Mouse (Mus musculus) pancreas, adult 10 weeks (tissue): ENCODE data around the gene Senp5. TPM values are rescaled to one million over a fixed set of nuclear protein-coding genes. Genes with fewer than 3 reads are reported as not detected.

Experiments
- polyA plus RNA-seq: library from polyadenylated mRNA; stranded (reverse); fragments of 350-450 nt; fragmentation: Illumina TruSeq; extraction: RNeasy Lipid Tissue Mini Kit (QIAGEN cat#74804); gene quantifications from one replicate; pipeline ENCODE4 v1.2.3, GENCODE M21; 2015; ENCODE audit warnings: low read depth, low replicate concordance; ENCODE audit not compliant: insufficient read depth

Gene Senp5
- polyA plus RNA-seq, result 3.4 TPM

DNA sequence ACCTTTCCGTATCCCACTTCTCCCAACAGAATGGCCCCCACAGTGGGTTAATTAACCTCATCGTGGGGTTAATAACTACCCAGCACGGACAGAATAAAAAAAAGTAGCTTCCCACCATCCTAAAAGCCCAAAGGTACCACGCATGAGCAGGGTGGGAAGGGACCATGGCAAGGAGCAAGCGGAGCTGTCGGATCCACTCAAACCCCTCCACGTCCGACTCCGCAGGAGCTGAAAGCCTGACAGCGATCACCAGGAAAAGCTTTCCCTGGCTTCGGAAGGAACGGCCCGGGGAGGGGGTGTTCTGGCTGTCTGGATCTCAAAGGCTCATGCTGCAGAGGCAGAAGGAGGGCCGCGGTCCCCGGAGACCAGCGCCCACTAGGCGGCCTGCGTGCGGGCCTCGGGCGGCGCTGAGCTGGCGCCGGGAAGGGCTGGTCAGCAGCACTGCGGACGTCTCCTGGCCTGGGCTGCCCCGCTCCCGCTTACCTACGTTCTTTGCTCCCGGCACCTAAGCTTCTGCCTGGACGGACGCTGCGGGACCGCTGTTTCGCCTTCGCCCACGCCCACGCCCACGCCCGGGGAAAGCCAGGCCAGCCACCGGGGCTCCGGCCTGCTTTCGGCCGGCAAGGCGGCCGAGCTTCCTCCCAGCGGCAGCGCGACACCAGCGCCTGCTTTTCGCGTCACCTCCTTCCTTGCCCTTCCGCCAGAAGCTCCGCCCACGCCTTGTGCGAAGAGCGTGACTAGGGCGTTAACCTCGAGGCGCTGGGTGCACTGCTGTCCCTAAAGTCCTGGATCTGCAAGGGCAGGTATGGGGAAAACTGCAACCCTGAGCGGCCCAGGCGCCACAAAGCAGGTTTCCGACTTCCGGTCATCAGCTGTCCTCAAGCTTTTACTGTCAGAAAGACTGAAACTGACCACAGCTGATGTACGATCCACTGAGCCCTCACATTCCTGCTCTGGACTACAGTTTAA lies at the start of gene Senp5:
Senp5 (minus strand) TSS at position 779 of the 969 bp plus-strand sequence.

DNA sequence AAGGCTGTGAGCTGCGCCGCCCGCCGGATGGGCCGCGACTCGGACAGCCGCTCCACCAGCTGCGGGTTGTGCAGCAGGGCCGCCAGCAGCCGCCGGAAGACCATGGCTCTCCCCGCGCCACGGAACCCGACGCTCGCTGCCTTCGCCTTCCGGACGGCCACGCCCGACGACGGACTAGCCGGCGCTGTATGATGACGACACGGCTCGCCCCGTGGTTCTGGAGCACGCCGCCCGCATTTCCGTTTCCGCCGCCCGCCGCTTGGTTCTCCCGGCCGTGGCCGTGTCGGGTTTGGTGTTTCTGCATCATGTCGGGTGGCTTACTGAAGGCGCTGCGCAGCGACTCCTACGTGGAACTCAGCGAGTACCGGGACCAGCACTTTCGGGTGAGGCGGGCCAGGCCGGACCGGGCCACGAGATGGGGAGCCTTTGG lies 54.7 kb downstream of the Senp5 start, which contains the start of the genes 0610012G03Rik and Ncbp2:
0610012G03Rik (minus strand) TSS at position 150 of the 430 bp plus-strand sequence.
Ncbp2 (plus strand) TSS at position 169 of the 430 bp plus-strand sequence.

DNA sequence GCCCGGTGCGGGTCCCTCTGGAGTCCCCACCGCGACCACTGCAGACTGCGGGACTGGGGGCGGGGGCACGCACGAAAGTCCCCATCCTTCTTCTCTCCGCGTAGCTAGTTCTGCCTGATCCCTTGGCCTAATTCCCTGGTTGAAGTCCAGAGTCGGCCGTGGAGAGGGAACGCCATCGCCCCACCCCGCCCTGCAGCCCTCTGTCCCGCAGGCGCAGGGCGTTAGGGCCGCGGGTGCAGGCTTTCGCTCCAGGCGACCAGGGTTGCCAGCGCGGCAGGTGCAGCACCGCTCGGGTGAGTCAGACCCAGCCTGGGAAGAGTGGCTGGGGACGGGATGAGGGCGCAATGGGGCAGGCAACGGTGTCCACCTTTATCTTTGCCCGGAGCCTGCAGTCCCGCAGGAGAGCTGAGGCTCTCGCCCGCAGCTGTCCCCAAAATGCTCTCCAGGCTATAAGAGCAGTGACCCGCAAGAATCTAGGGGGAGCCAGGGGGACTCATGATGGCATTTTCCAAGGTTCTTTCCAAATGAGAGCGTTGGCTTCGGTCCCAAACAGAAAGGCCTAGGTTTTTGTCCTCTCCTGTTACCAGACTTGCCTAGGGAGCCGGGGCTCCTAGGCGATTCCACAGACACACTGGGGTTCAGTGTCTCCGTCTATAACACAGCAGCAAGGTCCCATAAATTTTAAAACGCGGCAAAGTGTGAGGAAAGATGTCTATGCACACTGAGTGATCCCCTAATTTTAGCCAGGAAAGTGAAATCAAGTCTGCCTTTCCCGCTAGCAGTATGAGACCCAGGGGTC lies 69.1 kb downstream of the Senp5 start, which contains the start of gene Pigz:
Pigz (plus strand) TSS at position 101 of the 799 bp plus-strand sequence.

Other genes starting within 250 kb of the Senp5 start
- not detected for gene Meltf, start 124.5 kb downstream of the Senp5 start, polyA plus RNA-seq
- not detected for gene Pigz, start 69.4 kb downstream of the Senp5 start, polyA plus RNA-seq
- 9.5 TPM for gene 0610012G03Rik, start 54.8 kb downstream of the Senp5 start, polyA plus RNA-seq
- 10.2 TPM for gene Ncbp2, start 54.8 kb downstream of the Senp5 start, polyA plus RNA-seq
- 7.0 TPM for gene Pak2, start 76.1 kb upstream of the Senp5 start, polyA plus RNA-seq
- gene Pigx, start 96.5 kb upstream of the Senp5 start, polyA plus RNA-seq, result 8.1 TPM
- gene Cep19, start 96.5 kb upstream of the Senp5 start, polyA plus RNA-seq, result 4.2 TPM
- gene Nrros, start 162.3 kb upstream of the Senp5 start, polyA plus RNA-seq, result 7.9 TPM
- not detected for gene Bex6, start 176.5 kb upstream of the Senp5 start, polyA plus RNA-seq
- gene Fbxo45, start 243.9 kb upstream of the Senp5 start, polyA plus RNA-seq, result 2.3 TPM
- gene Wdr53, start 243.9 kb upstream of the Senp5 start, polyA plus RNA-seq, result 2.8 TPM